Mouse (Mus musculus) limb, embryonic 11.5 days (tissue): Measurements from ENCODE around the gene 4933405L10Rik. TPM values are rescaled to one million over a fixed set of nuclear protein-coding genes. Genes with fewer than 3 reads are reported as not detected.

Experiments used
- ATAC-seq: fragments of 200-750 bp; cut with Nextera tagmentation; 2 replicates; pipeline ENCODE4 v1.8.0; 2017; ENCODE audit warnings: low read depth; ENCODE audit not compliant: insufficient number of reproducible peaks, low FRiP score, low TSS enrichment
- DNase-seq: peaks from one replicate; pipeline ENCODE4 v3.0.0-alpha.2; 2015; ENCODE audit warnings: low spot score
- H3K27ac ChIP-seq: fragments of 300-500 bp; sonication (generic); replicated peaks from 2 replicates; pipeline ENCODE4 v1.5.1; 2014; ENCODE audit warnings: low read depth, mild to moderate bottlenecking, low read length
- H3K27me3 ChIP-seq: fragments of 300-500 bp; sonication (generic); 2 replicates; pipeline ENCODE4 v1.6.1; 2014; ENCODE audit warnings: mild to moderate bottlenecking, low read length, mixed read lengths; ENCODE audit not compliant: control insufficient read depth, insufficient read depth
- H3K36me3 ChIP-seq: fragments of 300-500 bp; sonication (generic); 2 replicates; pipeline ENCODE4 v1.6.1; 2014; ENCODE audit warnings: mild to moderate bottlenecking, low read length, moderate library complexity, mixed read lengths; ENCODE audit not compliant: control insufficient read depth, insufficient read depth
- H3K4me1 ChIP-seq: fragments of 300-500 bp; sonication (generic); 2 replicates; pipeline ENCODE4 v1.6.1; 2014; ENCODE audit warnings: low read length, mixed read lengths; ENCODE audit not compliant: control insufficient read depth, insufficient read depth
- H3K4me2 ChIP-seq: fragments of 300-500 bp; sonication (generic); 2 replicates; pipeline ENCODE4 v1.6.1; 2014; ENCODE audit warnings: low read depth, mild to moderate bottlenecking, moderate library complexity; ENCODE audit not compliant: severe bottlenecking
- H3K4me3 ChIP-seq: fragments of 300-500 bp; sonication (generic); 2 replicates; pipeline ENCODE4 v1.5.1; 2014; ENCODE audit warnings: low read depth, low read length
- H3K9ac ChIP-seq: fragments of 300-500 bp; sonication (generic); 2 replicates; pipeline ENCODE4 v1.6.1; 2014; ENCODE audit warnings: mild to moderate bottlenecking, low read length
- H3K9me3 ChIP-seq: fragments of 300-500 bp; sonication (generic); 2 replicates; pipeline ENCODE4 v1.6.1; 2016; ENCODE audit warnings: low read length; ENCODE audit not compliant: control insufficient read depth
- WGBS: fragments of 180-500 bp; shearing (Covaris S2); extraction: QIAGEN DNeasy Blood & Tissue Kit; methylation state at CpG from one replicate; pipeline ENCODE4 v1.1.7; 2014; 5-methylcytosine and 5-hydroxymethylcytosine counted together
- polyA plus RNA-seq: library from polyadenylated mRNA; unstranded; fragments of >200 nt; fragmentation: Nextera tagmentation; extraction: Ambion mirVana; gene quantifications from 2 replicates; pipeline ENCODE4 v1.2.1, GENCODE M21; 2014

Gene 4933405L10Rik
- polyA plus RNA-seq, 1 experiment from 2014 or later = 0.12 TPM

DNA sequence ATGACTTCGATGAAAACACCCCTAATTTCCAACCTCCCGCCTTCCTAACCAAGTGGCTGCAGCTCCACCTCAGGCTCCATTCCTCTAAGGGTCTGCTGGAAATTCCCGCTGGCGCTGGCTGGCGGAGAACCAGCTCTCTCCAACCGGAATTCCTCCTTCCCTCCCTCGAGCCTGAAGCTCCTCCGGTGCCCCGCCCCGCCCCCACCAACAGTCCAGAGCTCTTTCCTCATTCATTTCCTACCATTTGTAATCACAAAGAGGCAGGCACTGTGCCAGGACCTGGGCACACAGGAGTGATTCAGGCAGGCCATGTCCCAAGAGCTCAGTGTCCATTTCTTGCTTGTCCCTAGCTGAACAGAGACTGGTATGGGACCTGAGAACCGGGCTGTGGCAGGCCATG lies 43.2 kb downstream of the 4933405L10Rik start:
- peak; percentile 52 for DNase-seq
- H3K27ac ChIP-seq = no peak overlapping the region

DNA sequence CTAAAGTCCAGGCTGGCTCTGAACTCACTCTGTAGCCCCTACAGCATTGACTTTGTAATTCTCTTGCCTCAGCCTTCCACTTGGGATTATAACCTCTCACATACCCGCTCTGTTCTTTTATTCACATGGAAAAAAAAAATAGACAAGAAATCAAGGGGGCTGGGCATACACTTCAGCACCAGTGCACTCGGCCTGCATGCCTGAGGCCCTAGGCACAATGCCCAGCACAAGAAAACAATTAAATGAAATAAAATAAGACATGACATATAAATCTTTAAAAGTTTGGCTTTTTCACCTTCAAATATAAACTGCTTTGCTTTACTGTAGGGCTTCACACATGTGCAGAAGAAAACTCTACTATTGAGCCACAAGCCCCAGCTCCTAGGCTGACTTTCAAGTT lies 46.5 kb downstream of the 4933405L10Rik start:
- Histone ChIP-seq H3K4me3 (no peak overlapping the region), H3K9ac (no peak overlapping the region), H3K9me3 (no peaks in the 10 kb centered on the region), H3K36me3 (no peaks in the 10 kb centered on the region), H3K27me3 (no peaks in the 10 kb centered on the region), H3K27ac (no peak overlapping the region), H3K4me1 (peaks cover 6% of the 10 kb centered on the region), H3K4me2 (no peak overlapping the region)
- no peak for ATAC-seq
- WGBS = 82% methylated on average over 2 of the region's 2 CpGs
- no peak for DNase-seq

More for the DNA sequence above, 43.2 kb downstream of the 4933405L10Rik start:
- Histone ChIP-seq H3K4me1 (peaks cover 6% of the 10 kb centered on the region), H3K9ac (no peak overlapping the region), H3K36me3 (no peaks in the 10 kb centered on the region), H3K27me3 (no peaks in the 10 kb centered on the region), H3K4me2 (0 out of 2 replicates have a peak overlapping the region, but pooled peaks have one; percentile 10), H3K4me3 (no peak overlapping the region), H3K9me3 (no peaks in the 10 kb centered on the region)
- WGBS = 10% methylated on average over 11 of the region's 11 CpGs
- ATAC-seq = no peak

DNA sequence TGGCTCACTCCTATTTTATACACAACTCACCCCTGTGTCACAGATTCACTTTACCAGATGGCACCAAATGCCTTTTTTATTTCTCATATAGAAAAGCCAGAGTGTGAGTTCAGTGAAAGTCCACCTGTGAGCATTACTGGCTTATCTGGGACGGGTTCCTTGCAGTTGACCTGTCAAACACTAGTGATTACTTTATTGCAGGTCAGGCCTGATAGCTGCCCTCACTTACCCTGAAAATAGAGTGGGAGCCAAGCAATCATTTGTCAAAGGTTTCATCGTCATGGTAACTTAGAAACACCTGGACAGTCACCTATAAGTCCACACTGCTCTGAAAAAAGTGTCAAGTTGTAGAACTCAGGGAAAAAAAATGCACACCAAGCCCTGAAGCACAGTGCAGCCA lies 47.2 kb downstream of the 4933405L10Rik start:
- H3K9ac ChIP-seq = no peak overlapping the region
- no peaks in the 10 kb centered on the region for H3K9me3 ChIP-seq
- 42% methylated on average over 2 of the region's 2 CpGs for WGBS
- no peaks in the 10 kb centered on the region for H3K27me3 ChIP-seq
- no peaks in the 10 kb centered on the region for H3K36me3 ChIP-seq
- H3K27ac ChIP-seq = no peak overlapping the region
- no peak overlapping the region for H3K4me2 ChIP-seq
- DNase-seq (no peak), ATAC-seq (no peak)
- H3K4me1 ChIP-seq = peaks cover 6% of the 10 kb centered on the region
- no peak overlapping the region for H3K4me3 ChIP-seq

DNA sequence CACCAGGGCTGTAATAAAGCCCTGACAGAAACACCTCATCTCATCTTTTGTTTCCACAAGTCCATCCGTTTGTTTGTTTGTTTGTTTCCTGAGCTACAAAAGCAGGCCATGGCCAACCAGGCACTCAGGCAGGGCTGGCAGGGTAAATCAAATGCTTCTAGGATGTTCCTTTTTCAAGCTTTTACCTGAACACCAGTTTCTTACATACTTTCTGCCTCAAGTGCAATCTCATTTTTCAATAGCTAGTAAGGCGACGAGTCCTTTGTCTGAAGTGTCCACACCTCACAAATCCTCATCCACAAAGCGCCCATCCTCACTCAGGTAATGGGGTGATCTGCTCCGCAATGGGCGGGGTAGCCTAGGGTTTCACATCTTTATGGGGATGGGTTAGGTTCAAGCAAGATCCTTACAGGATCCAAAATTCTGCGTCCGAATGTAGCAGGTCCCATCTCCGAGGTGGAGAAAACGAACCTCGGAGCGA lies 50.4 kb downstream of the 4933405L10Rik start:
- H3K36me3 ChIP-seq = no peaks in the 10 kb centered on the region
- peak overlapping the region; percentile 78 for H3K9ac ChIP-seq
- H3K9me3 ChIP-seq = no peaks in the 10 kb centered on the region
- peak overlapping the region; percentile 79 for H3K4me3 ChIP-seq
- DNase-seq (no peak), ATAC-seq (peak; percentile 53; the same call in 1 of the 2 replicates)
- H3K27ac ChIP-seq = no peak overlapping the region
- no peaks in the 10 kb centered on the region for H3K27me3 ChIP-seq
- peak overlapping the region; percentile 59 for H3K4me2 ChIP-seq
- no peaks in the 10 kb centered on the region; the same call in 1 of the 2 replicates for H3K4me1 ChIP-seq
- 3% methylated on average over 12 of the region's 12 CpGs for WGBS

DNA sequence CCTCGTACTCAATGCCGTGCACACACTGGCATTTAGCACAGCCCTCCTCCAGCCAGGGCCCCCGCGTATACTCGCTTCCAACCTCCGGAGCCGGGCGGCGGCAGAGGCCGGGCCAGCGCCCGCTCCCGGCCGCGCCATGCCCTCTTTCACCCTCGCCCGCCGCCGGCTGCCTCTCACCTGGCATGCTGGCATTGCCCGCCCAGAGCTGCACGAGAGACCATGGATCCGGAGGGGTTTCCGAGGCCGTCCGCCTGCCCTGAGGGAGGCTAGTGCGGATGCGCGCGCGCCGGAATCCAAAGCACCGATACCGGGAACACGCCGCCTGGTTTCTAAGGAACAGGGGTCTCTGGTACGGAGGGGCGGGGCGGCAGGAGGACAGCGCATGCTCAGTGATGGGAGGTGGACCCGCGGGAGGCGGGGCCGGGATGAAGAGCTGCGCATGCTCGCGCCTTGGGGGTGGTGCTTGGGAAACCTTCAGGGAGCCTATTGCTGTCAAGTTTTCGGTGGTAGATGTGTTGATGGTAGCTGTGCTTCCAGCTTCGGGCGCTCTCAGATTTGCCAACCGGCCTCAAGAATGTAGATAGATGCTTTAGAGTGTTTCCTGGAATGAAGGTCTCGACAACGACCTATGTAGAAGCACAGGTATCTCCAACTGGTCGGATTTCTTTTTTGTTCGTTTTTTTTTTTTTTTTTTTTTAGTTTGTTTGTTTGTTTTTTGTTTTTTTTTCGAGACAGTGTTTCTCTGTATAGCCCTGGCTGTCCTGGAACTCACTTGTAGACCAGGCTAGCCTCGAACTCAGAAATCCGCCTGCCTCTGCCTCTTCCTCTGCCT lies 51.0 kb downstream of the 4933405L10Rik start, which contains the start of gene Gfod2:
Gfod2 (minus strand) TSS at position 388 of the 832 bp plus-strand sequence.
- H3K4me2 ChIP-seq = peak within 1 kb of the TSS; percentile 59
- H3K27me3 ChIP-seq = no peaks in the 10 kb centered on the region
- H3K9me3 ChIP-seq = no peaks in the 10 kb centered on the region
- H3K36me3 ChIP-seq = no peaks in the 10 kb centered on the region
- ATAC-seq (peak; percentile 98), DNase-seq (peak; percentile 98)
- peak within 1 kb of the TSS; percentile 57 for H3K27ac ChIP-seq
- WGBS = 4% methylated on average over 53 of the region's 57 CpGs
- H3K9ac ChIP-seq = peak within 1 kb of the TSS; percentile 78
- no peaks in the 10 kb centered on the region; the same call in 1 of the 2 replicates for H3K4me1 ChIP-seq
- H3K4me3 ChIP-seq = peak within 1 kb of the TSS; percentile 79

Other genes starting within 250 kb of the 4933405L10Rik start
- 15.0 and 17.8 TPM in 2 replicates for gene Tppp3, start 236.1 kb upstream of the 4933405L10Rik start, polyA plus RNA-seq
- 19.6 and 24.0 TPM in 2 replicates for gene Zdhhc1, start 210.8 kb upstream of the 4933405L10Rik start, polyA plus RNA-seq
- gene Hsd11b2, start 188.9 kb upstream of the 4933405L10Rik start, polyA plus RNA-seq = 64.2 and 71.0 TPM in 2 replicates
- 71.7 and 81.5 TPM in 2 replicates for gene Atp6v0d1, start 141.6 kb upstream of the 4933405L10Rik start, polyA plus RNA-seq
- gene Ripor1, start 102.4 kb upstream of the 4933405L10Rik start, polyA plus RNA-seq = 13.1 and 14.1 TPM in 2 replicates
- gene Ctcf, start 71.1 kb upstream of the 4933405L10Rik start, polyA plus RNA-seq = 128 and 131 TPM in 2 replicates
- 0.73 and 1.6 TPM in 2 replicates for gene Agrp, start 70.3 kb upstream of the 4933405L10Rik start, polyA plus RNA-seq
- 0.45 and 0.73 TPM in 2 replicates for gene Carmil2, start 21.4 kb upstream of the 4933405L10Rik start, polyA plus RNA-seq
- gene Acd, start 6.6 kb upstream of the 4933405L10Rik start, polyA plus RNA-seq = 68.9 and 71.5 TPM in 2 replicates
- 14.6 TPM in 2 replicates for gene Pard6a, start 6.5 kb upstream of the 4933405L10Rik start, polyA plus RNA-seq
- 42.3 and 44.3 TPM in 2 replicates for gene Enkd1, start 555 bp downstream of the 4933405L10Rik start, polyA plus RNA-seq
- 22.8 and 25.8 TPM in 2 replicates for gene Gfod2, start 51.0 kb downstream of the 4933405L10Rik start, polyA plus RNA-seq
- 17.0 and 17.3 TPM in 2 replicates for gene Ranbp10, start 119.7 kb downstream of the 4933405L10Rik start, polyA plus RNA-seq
- 0.14 and 0.15 TPM in 2 replicates for gene Tsnaxip1, start 120.1 kb downstream of the 4933405L10Rik start, polyA plus RNA-seq
- 48.8 and 55.2 TPM in 2 replicates for gene Cenpt, start 145.6 kb downstream of the 4933405L10Rik start, polyA plus RNA-seq
- gene Thap11, start 147.5 kb downstream of the 4933405L10Rik start, polyA plus RNA-seq = 73.4 and 77.6 TPM in 2 replicates
- 327 and 371 TPM in 2 replicates for gene Nutf2, start 152.9 kb downstream of the 4933405L10Rik start, polyA plus RNA-seq
- gene Edc4, start 173.2 kb downstream of the 4933405L10Rik start, polyA plus RNA-seq = 44.2 and 51.3 TPM in 2 replicates
- 0.43 and 0.78 TPM in 2 replicates for gene Nrn1l, start 185.9 kb downstream of the 4933405L10Rik start, polyA plus RNA-seq
- 27.8 and 28.9 TPM in 2 replicates for gene Pskh1, start 192.8 kb downstream of the 4933405L10Rik start, polyA plus RNA-seq
- gene Ctrl, start 226.2 kb downstream of the 4933405L10Rik start, polyA plus RNA-seq = 1.1 and 1.5 TPM in 2 replicates
- 24.6 and 28.4 TPM in 2 replicates for gene Psmb10, start 230.8 kb downstream of the 4933405L10Rik start, polyA plus RNA-seq
- 1.2 and 1.3 TPM in 2 replicates for gene Lcat, start 235.7 kb downstream of the 4933405L10Rik start, polyA plus RNA-seq